Mouse (Mus musculus) T-helper 2 cell (primary cell): ENCODE measurements around the gene Nol12.

Experiments
- in situ Hi-C: fragments of 300-600 bp; cut with MboI, MseI; formaldehyde crosslinking; loops from one replicate; pipeline ENCODE4 v1.15.1; 2025; ENCODE audit warnings: high pct_unique_total_duplicates

The Nol12 gene

GRCm38 (mm10) chr15:78990970-78991525 is 56.3 kb downstream of the Nol12 start:
- in situ Hi-C loops, result no loop called here

GRCm38 (mm10) chr15:78992235-78992634 is 57.5 kb downstream of the Nol12 start:
- in situ Hi-C loops, result no loop called here

- in situ Hi-C loops, result no loop called here
These were observed 58.2 kb downstream of the Nol12 start for GRCm38 (mm10) chr15:78992925-78993324.
